Mouse (Mus musculus): ENCODE results near the gene Cyb5d2.

Cyb5d2 gene

DNA sequence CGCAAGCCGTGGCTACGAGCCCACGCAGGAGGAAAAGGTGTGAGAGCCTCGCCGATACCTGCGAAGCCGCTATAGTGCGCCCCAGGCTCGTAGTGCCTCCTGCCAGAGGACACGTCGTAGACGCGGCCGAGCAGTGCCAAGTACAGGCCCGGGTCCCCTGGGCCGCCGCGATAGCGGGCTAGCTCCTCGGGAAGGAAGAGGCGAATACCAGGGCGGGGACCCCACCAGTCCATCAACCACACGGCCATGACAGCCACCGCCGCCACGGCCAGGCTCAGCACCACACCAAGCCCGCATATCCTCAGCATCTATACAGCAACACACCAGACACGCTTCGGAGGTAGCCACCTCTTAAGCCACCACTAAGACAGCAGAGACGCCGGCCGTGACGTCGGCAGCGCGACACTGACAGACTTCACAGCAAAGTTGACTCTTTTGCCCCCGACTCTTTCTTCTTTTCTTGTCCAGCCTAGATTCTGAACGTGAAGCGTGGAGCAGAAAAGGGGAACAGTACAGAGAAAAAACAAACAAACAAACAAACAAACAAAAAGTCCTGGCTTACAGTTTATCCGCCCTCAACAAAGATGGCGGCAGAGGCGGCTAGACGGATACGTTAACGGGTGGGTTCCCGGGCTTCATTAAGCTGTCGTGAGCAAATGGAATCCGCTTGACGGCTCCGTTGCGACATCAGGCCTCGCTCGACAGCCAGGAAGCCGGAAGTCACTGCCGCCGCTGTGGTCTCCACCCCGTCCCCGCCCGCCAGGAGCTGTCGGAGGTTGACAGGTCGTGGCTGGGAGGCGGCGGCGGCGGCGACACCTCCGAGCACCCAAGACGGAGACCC lies at the start of gene Cyb5d2, which contains the start of gene Zzef1:
TSS of gene Cyb5d2 (minus strand) at position 688 of the 841 bp plus-strand sequence.
TSS of gene Zzef1 (plus strand) at position 772 of the 841 bp plus-strand sequence.
- DNase-seq (ENCODE audit: low spot score), result peak; percentile 91

DNA sequence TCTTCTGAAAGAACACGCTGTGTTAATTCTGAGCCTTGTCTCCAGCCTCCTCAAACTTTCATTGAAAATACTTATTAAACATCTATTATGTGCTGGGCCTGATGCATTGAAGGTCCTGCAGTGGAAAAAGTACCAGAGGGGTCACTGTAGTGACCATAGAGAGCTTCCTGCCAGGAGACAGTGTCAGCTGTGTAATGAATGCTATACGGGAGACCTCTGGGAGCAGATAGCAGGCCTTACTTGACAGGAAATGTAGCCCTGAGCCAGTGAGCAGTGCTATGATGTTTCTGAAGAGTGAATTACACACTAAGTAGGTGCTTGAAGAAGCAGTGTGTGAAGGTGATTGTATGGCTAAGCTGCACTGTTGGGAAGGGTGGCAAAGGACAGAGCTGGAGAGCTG lies 49.6 kb upstream of the Cyb5d2 start:
- DNase-seq (ENCODE audit: low spot score), result no peak

DNA sequence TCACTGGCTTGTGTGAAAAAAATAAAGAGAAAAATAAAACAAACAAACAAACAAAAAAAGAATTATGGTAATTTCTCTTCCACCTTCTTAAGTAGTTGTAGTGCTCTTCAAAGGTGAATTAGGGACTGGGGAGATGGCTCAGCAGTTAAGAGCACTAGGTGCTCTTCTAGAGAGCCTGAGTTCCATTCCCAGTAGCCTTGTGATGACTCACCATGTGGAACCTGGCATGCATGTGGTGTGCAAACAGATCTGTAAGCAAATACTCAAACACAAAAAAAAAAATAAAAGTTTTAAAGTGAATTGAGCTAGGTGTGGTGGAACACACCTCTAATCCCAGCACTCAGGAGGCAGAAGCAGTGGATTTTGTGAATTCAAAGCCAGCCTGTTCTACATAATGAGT lies 47.6 kb upstream of the Cyb5d2 start:
- no peak for DNase-seq (ENCODE audit: low spot score)

DNA sequence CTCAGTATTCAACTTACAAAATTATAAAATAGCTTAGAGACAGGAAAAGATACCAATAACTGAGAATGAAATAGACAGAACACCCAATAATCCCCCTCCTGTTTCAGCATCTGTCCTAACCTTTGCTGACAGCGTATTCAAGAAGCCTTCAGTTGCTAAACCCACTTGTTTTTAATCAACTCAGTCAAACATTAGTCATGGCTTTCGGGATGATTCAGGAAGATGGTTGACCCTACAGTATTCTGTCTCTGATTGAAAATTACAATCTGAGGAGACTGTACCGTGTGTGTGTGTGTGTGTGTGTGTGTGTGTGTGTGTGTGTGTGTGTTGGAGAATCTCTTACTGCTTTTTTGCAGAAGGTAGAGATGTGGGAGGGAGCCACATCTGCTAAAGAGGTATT lies 46.8 kb upstream of the Cyb5d2 start:
- DNase-seq (ENCODE audit: low spot score), result no peak

DNA sequence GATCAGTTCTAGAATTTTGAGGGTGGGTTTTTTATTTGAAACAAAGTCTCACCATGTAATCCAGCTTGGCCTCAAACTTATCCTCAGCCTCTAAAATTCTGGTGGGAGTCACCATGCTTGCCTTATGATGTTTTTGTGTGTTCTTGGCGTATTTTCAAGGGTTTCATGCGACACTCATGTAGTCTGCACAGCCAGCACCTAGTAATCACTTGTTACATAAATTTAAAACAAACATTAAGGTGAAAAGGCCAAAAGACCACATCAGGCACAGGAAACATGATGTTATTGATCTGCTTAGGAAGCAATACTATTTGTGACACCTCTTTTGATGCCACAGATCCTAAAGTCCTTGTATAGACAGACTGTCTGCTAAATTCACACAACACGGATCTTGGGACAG lies 33.9 kb upstream of the Cyb5d2 start:
- no peak for DNase-seq (ENCODE audit: low spot score)

DNA sequence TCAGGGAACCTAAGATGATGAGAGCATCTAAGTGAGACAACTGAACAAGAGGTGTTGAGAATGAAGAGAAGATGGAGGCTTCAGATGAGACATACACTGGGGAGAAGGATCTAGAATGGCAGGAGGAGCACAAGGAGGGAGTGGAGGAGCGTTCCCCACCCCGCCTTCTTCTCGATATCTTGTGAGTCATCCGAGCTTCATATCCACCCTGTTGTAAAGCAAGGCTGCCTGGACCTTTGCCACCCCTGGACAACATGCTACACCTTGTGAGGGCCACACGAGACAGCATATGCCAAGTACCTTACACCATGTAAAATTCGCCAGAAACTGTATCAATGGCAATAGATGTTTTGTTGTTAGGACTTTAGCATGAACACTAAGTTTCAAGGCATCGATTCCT lies 25.1 kb upstream of the Cyb5d2 start:
- DNase-seq (ENCODE audit: low spot score), result no peak

DNA sequence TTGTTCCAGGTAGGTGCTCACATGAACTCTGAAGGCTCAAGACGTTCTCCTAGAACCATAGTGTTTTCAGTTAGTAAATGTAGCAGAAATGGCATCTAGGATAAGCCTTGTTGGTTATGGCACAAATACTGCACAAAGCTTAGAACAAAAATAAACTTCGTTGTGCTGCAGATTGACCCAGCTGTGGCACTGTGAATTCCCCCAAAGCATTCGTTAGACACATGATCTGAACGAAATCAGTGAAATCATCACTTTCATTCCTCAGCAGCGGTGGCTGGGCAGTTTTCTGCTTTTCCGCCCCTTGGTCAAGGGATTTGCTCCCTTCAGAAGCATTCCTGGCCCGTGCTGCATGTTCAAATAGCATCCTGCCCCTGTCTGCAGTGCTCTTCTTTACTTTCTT lies 22.1 kb upstream of the Cyb5d2 start:
- DNase-seq (ENCODE audit: low spot score), result no peak

DNA sequence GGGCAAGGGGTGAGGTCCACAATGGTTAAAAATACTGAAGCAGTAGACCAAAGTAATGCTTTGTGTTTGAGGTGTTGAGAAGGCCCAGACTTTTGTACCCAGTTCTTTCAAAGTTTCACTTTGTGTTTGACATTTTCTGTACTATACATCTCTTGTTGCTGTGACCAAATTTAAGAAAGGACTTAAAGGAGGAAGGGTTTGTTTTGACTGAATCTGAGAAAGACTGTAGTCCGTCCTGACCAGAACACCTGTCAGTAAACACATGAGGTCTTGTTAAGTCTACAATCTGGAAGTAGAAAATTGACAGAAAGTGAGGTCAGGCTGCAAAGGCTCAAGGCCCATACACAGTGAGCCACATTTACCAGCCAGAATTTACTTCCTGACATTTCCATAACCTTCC lies 20.9 kb upstream of the Cyb5d2 start:
- DNase-seq (ENCODE audit: low spot score), result no peak

DNA sequence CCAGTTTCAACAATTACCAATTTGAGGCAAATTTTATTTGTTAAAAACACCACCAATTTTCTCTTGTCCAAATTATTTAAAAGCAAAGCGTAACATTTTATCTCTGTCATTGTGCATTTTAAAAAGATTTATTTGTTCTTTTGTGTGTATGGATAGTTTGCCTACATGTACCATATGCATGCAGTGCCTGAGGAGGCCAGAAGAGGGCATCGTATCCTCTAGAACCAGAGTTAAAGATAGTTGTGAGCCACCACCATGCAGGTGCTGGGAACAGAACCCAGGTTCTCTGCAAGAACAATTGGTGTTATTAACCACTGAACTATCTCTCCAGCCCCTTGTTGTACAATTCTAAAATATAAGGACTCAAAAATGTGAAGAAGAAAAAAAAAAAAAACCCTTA lies 18.2 kb upstream of the Cyb5d2 start:
- DNase-seq (ENCODE audit: low spot score), result no peak

DNA sequence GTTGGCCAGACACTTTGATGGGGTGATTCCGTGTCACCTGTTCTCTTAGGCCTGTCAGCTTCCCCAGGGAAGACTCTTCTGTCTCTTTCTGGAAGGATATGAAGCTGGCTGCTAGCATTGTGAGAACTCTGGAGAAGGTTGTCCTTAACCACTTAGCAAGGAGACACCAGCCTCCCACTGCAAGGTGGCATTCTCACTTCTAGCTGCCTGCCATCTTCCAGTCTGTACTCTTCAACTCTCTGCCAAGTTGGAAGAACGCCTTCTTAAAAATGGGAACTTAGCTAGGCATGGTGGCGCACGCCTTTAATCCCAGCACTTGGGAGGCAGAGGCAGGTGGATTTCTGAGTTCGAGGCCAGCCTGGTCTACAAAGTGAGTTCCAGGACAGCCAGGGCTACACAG lies 17.7 kb upstream of the Cyb5d2 start:
- DNase-seq (ENCODE audit: low spot score), result no peak

DNA sequence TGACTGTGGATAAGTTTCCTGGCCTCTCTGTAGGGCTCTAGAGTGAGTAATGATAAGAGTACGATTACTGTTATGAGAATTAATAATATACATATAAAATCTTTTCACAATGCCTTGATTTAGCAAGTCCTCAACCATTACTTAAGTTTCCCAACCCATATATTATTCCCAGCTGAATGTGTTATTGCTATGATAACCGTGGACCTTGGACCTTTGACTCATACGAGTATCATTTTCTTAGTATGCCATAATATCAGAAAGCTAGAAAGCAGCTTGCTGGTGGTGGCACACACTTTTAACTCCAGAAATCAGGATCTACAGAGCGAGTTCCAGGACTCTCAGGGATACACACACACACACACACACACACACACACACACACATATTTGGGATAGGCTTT lies 12.1 kb upstream of the Cyb5d2 start:
- no peak for DNase-seq (ENCODE audit: low spot score)

DNA sequence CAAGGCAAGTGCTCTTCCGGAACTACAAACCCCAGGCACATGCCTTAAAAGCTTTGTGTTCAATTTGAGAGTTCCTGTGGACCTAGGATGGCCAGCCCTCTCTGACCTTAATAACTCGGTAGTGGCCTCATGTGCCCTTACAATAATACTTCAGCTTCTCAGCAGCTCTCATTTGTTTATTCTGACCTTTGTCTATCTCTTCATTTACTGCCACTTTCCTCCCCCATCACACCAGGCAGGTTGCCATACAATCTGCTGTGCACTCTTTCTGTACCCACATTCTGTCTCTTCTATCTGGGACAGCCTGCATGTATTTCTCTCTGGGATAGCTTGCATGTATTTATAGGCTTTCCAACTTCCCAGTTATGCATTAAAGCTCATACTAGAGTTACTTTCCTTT lies 10.6 kb upstream of the Cyb5d2 start:
- DNase-seq (ENCODE audit: low spot score), result no peak

DNA sequence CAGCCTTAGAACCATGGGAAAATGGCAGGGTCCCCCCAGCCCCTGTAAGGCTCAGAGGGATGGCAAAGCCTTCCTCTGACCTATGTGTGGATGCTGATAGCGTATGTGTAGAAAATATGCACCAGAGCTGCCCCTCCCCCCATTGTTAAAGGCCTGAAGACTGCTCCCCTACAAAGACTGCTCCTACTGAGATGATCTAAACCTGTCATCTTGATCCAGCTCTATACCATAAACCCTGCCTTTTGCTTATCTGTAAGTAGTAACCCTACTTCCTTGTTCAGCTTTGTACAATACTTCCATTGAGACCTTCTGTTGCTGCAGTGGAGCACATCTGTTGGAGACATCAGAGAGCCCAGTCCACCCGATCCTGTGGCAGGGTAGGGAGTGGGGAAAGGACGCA lies 9.3 kb upstream of the Cyb5d2 start:
- DNase-seq (ENCODE audit: low spot score), result no peak

DNA sequence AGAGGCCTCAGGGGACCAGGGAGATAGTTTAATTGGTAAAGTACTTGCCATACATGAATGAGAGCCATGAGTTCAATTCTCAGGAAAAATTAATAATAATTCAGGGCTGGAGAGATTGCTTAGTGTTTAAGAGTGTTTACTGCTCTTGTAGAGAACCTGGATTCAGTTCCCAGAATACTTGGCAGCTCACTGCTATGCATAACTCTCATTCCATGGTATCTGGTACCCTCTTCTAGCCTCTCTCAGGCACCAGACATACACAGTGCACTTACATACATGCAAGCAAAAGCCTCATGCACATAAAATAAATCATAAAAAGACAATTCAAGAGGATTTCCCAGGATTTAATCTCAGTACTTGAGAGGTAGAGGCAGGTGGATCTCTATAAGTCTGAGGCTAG lies 8.6 kb upstream of the Cyb5d2 start:
- DNase-seq (ENCODE audit: low spot score), result no peak

DNA sequence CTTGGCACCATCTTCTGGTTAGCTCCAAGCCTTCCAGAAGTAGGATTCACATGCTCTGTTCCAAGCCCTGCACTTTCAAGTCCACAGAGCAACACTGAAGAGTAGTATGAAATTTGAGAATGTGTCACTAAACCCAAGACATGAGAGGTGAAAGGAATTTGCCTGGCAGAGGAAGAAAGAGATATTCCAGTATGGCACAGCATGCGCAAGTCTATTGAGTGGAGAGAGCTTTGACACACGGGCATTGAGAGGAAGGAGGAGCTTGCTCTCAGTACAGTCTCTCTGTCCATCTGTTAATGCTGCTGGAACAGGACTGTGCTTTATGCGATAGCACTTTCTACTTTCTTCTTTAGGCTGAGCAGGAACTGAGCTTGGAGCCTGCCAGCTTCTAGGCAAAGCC lies 7.1 kb upstream of the Cyb5d2 start:
- DNase-seq (ENCODE audit: low spot score), result no peak

DNA sequence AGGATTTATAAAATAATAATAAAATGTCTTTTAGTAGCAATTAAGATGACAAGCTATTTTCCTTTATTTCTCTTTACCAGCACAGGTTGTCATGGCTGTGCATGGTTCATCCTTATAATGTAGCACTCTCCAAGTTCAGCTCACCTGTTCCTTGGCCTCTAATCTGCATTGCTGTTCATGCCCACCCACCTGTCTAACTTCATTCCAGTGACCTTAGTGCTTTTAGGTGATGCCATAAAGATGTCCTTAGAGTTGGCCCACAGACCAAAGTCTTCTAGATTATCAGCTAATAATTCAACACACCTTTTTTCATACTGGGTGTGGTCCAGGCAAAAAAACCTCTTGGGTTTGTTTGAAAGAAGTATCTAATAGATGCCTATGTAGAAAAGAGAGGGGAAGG lies 5.2 kb upstream of the Cyb5d2 start:
- DNase-seq (ENCODE audit: low spot score), result no peak

DNA sequence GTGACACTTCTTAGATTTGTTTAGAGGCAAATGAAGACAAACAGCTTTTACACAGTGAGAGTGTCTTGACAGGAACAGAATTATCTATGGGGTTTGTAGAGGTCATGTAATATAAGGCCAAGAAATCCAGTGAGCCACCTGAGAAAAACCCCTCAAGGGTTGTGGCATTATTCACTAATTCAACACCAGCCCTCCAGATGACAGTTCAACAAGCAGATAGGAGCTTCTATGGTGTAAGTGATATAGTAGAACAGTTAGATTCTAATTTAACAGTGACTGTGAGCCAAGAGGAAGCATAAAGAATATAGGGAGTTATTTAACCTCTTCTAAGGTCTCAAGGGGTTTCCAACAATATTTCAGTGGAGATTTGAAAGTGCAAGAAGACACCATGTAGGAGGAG lies 2.2 kb upstream of the Cyb5d2 start:
- DNase-seq (ENCODE audit: low spot score), result no peak

DNA sequence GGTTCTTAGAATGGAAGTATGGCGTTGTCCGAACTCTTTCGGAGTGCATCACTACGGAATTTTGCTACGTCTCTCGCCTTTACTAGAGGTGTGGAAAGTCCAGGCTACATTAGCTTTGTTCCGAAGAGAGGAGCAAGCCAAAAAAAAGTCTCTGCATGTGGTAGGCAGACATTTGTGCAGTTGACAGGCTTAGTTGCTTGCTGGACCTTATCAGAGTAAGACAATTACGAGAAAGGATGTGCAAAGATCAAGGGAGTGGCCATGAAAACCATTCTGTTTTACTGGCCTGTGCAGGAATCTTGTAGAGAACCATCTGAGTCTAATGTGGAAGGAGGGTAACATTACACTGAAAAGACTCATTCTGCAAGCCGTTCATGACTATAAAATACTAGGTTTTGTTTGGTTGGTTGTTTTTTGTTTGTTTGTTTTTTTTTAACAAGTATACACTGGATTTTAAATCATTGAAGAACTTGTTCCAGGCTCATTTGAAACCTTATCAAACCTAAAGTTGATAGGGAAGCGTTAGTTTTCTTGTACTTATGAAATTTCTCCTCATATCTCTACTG lies 914 bp upstream of the Cyb5d2 start:
- DNase-seq (ENCODE audit: low spot score), result no peak

DNA sequence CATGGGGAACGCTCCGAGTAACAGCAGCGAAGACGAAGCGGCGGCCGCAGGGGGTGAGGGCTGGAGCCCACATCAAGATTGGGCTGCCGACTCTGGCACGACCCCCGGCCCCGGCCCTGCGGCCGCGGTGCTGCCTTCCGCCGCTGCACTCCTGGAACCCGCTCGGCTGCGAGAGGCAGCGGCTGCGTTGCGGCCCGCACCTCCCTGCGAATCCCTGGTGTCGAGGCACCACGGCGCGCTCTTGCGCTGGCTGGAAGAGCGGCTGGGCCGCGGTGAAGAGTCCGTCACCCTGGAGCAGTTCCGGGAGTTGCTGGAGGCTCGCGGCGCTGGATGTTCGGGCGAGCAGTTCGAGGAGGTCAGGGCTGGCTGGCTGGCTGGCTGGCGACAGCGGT lies 350 bp upstream of the Cyb5d2 start:
- no peak for DNase-seq (ENCODE audit: low spot score)

DNA sequence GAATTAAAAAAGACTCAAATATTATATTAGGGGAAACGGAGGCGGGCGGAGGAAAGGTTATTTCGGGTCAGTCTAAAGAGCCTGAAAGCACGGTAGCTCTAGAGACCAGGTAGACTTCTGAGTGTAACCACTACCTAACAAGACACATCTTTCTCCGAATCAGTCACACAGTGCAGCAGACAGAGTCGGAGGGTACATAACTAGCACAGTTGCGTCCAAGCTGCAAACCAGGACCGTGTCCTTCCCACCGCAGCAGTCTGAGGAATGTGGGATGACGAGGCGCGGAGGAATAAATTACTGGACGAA lies 840 bp downstream of the Cyb5d2 start:
- no peak for DNase-seq (ENCODE audit: low spot score)

DNA sequence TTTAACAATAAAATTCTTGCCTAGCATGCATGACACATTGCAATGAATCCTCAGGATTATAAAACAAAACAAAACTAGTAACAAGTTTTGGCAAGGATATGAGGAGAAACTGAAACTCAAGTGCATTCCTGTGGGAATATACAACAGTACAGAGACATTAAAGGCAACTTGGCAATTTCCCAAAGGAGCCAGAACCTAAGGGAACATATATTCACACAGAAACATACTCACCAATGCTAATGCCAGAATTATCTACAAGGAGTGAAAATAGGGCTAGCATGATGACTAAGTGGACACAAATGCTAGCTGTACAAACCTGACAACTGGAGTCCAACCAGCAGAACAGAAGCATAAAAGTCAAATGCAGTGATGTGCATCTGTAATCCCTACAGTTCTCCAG lies 3.9 kb downstream of the Cyb5d2 start:
- no peak for DNase-seq (ENCODE audit: low spot score)

DNA sequence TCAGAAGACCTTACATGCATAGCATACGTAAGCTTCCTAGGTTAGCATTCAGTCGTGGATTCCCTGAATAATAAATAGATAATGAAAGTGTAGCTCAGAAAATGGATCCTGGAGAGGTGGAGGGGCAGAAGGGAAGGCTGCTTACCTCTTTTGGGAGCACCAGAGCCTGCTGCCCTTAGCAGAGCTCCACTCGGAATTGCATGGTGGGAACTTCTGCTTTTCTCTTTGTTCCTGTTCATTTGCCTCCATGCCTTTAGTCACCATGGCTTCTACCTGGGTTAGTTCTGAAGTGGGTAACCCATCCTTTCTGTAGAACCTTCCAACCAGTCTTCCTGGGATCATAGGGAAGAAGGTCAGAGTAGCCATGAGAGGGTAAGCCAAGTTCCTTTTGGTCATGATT lies 13.4 kb downstream of the Cyb5d2 start:
- DNase-seq (ENCODE audit: low spot score), result no peak

DNA sequence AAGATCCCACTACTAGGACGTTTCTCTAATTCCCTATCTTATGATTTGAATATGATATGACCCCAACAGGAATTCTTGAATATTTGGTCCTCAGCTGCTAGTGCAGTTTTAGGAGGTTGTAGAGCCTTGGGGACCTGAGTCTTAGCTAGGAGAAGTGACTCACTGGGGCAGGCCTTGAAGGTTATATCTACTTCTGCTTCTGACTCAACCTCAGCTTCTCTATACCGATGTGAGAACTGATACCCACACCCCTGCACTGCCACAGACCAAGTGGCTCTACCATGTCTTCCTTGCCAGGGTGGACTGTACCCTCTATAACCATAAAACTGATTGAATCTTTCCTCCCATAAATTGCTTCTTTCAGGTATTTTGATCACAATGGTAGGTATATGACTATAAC lies 13.8 kb downstream of the Cyb5d2 start:
- no peak for DNase-seq (ENCODE audit: low spot score)

DNA sequence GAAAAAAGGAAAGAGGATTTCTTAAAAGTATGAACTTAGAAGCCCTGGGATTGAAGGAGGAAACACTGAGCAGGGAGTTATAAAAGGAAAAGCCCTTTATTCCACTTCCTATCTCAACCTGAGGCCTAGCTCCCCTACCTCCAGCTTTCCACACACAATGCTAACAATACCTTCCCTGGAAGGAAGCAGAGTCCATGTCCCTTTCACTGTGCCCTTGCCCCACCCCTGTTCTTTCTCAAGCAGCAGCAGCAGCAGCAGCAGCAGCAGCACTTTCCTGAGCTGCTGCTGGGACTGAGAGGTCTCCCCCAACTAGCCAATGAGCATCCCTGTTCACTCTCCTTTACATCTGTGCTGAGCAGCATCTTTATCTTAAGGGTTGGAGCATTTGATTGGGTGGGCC lies 17.0 kb downstream of the Cyb5d2 start:
- DNase-seq (ENCODE audit: low spot score), result no peak
